Mouse (Mus musculus): ENCODE data around the gene Ccdc13.

- TF ChIP-seq CTCF (IDR thresholded peaks at IDR 0.05; ENCODE audit: low read depth), result no peak
- no peak for TF ChIP-seq EP300 (IDR thresholded peaks at IDR 0.05; ENCODE audit: low read depth)
These were observed 18.4 kb upstream of the Ccdc13 start for GRCm38 (mm10) chr9:121857474-121858152.
